Mouse (Mus musculus): ENCODE results near the gene Eps15l1.

Eps15l1 gene

GRCm38 (mm10) chr8:72350727-72351126 is 70.5 kb downstream of the Eps15l1 start:
- DNase-seq (ENCODE audit: low spot score): no peak

GRCm38 (mm10) chr8:72349838-72350237 is 71.4 kb downstream of the Eps15l1 start:
- DNase-seq (ENCODE audit: low spot score): no peak

- no peak for DNase-seq (ENCODE audit: low spot score)
Measured at GRCm38 (mm10) chr8:72348956-72349355, 72.3 kb downstream of the Eps15l1 start.

GRCm38 (mm10) chr8:72348114-72348513 is 73.1 kb downstream of the Eps15l1 start:
- DNase-seq (ENCODE audit: low spot score): no peak

GRCm38 (mm10) chr8:72347553-72347952 is 73.7 kb downstream of the Eps15l1 start:
- DNase-seq (ENCODE audit: low spot score): no peak

- DNase-seq (ENCODE audit: low spot score): no peak
Measured at GRCm38 (mm10) chr8:72343725-72344124, 77.5 kb downstream of the Eps15l1 start.

GRCm38 (mm10) chr8:72342556-72343300 is 78.5 kb downstream of the Eps15l1 start:
- no peak for DNase-seq (ENCODE audit: low spot score)

- no peak for DNase-seq (ENCODE audit: low spot score)
Measured at GRCm38 (mm10) chr8:72337034-72337433, 84.2 kb downstream of the Eps15l1 start.

- DNase-seq (ENCODE audit: low spot score): no peak
Measured at GRCm38 (mm10) chr8:72336273-72336672, 85.0 kb downstream of the Eps15l1 start.

GRCm38 (mm10) chr8:72334144-72334641 is 87.1 kb downstream of the Eps15l1 start:
- no peak for DNase-seq (ENCODE audit: low spot score)

- no peak for DNase-seq (ENCODE audit: low spot score)
Measured at GRCm38 (mm10) chr8:72333429-72334143, 87.7 kb downstream of the Eps15l1 start.

GRCm38 (mm10) chr8:72331631-72332030 is 89.6 kb downstream of the Eps15l1 start:
- no peak for DNase-seq (ENCODE audit: low spot score)

GRCm38 (mm10) chr8:72330806-72331516 is 90.3 kb downstream of the Eps15l1 start:
- no peak for DNase-seq (ENCODE audit: low spot score)

GRCm38 (mm10) chr8:72329116-72329515 is 92.1 kb downstream of the Eps15l1 start:
- DNase-seq (ENCODE audit: low spot score): no peak

- no peak for DNase-seq (ENCODE audit: low spot score)
Measured at GRCm38 (mm10) chr8:72324708-72325107, 96.6 kb downstream of the Eps15l1 start.

GRCm38 (mm10) chr8:72324036-72324706 is 97.1 kb downstream of the Eps15l1 start:
- no peak for DNase-seq (ENCODE audit: low spot score)

GRCm38 (mm10) chr8:72323131-72323725 is 98.0 kb downstream of the Eps15l1 start:
- DNase-seq (ENCODE audit: low spot score): no peak

GRCm38 (mm10) chr8:72322471-72322889 is 98.8 kb downstream of the Eps15l1 start:
- peak; percentile 57 for DNase-seq (ENCODE audit: low spot score)

GRCm38 (mm10) chr8:72321635-72322441 is 99.4 kb downstream of the Eps15l1 start:
- no peak for DNase-seq (ENCODE audit: low spot score)

GRCm38 (mm10) chr8:72320803-72321583 is 100.3 kb downstream of the Eps15l1 start:
- DNase-seq (ENCODE audit: low spot score): no peak
